In the genomic region with DNA sequence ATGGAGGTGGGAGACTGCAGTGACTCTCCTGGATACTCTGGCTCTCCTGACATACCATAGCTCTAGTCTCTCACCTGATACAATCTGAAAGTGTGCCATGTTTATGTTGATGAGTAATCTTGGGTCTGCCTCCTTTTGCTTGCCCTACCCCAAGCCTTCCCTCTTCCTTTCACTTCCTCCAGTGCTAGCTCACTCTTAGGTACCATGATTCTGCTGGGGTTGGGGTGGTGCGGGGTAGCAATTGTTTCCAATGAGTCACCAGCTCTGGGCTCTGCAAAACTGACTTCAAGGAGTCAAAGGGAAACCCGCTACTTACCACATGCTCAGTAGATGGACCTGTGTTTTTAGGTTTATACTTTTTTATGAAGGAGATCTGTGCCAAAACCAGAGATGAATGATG, we compare ENCODE assay signal across 1 mouse cellular context.
TF ChIP-seq lines count a peak whose summit lies in the region.

No protein-coding gene starts in this region.

TF ChIP-seq in CH12.LX, 34 proteins besides CTCF, POLR2A, EP300 and RAD21 (continued from another document):
- no peak for TF ChIP-seq E2F4 (IDR thresholded peaks at IDR 0.05; ENCODE audit: insufficient replicate concordance, low read depth, low read length)
- peak; percentile 89 for TF ChIP-seq BHLHE40 (IDR thresholded peaks at IDR 0.05; ENCODE audit: low read depth, low read length)
- no peak for TF ChIP-seq PAX5 (IDR thresholded peaks at IDR 0.05; ENCODE audit: low read length)
- TF ChIP-seq MXI1 (IDR thresholded peaks at IDR 0.05; ENCODE audit: low read depth, low read length), result no peak; the same call in 1 of the 2 replicates
- TF ChIP-seq CHD1 (IDR thresholded peaks at IDR 0.05; ENCODE audit: low read depth, low read length), result no peak
- peak; percentile 86 for TF ChIP-seq JUN (IDR thresholded peaks at IDR 0.05; ENCODE audit: insufficient read depth, low read depth, low read length)
- no peak for TF ChIP-seq GABPA (IDR thresholded peaks at IDR 0.05; ENCODE audit: insufficient replicate concordance, low read depth, low read length)
